Mouse (Mus musculus) left cerebral cortex, adult 8-10 months (tissue): ENCODE results near the gene Klrb1b. TPM values are rescaled to one million over a fixed set of nuclear protein-coding genes. Genes with fewer than 3 reads are reported as not detected.

Source experiments
- DNase-seq, 2 experiments: peaks; one replicate each; pipeline ENCODE4 v3.0.0; 2022; ENCODE audit warnings: low spot score in 2 of 2
- total RNA-seq, 4 experiments: library from RNA; stranded (reverse); gene quantifications; 2 replicates each; pipeline ENCODE4 v1.2.4; 2022

Klrb1b gene
- total RNA-seq: under 1 TPM in 2 of 4 experiments, not detected in 2; 0.46 to 0.70 TPM

DNA sequence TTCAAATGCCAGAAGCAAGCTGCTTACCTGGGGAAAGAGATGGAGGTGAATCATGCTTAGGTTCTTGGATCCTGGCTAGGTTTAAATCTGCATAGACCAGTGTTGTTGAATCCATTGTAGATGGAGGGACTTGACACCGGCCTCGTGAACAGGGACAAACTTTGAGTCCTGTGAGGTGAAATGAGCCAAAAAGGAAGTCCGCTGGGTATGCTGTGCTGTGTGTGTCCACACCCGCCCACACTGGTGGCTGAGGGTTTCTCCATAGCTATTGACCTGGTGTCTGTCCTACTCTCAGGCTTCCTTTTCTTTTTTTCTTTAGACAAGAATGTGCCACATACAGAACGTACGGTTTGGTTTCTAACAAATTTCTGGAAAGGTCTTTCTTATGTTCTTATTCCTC lies at the start of gene Klrb1b, which contains the start of gene Gm44511:
TSS of gene Klrb1b (minus strand) at position 200 of the 400 bp plus-strand sequence.
TSS of gene Gm44511 (minus strand) at position 184 of the 400 bp plus-strand sequence.
- no peak for DNase-seq

GRCm38 (mm10) chr6:128871910-128872610 lies 45.9 kb upstream of the Klrb1b start:
- no peak for DNase-seq

- DNase-seq: no peak
These were observed 42.7 kb upstream of the Klrb1b start for GRCm38 (mm10) chr6:128868861-128869260.

DNA sequence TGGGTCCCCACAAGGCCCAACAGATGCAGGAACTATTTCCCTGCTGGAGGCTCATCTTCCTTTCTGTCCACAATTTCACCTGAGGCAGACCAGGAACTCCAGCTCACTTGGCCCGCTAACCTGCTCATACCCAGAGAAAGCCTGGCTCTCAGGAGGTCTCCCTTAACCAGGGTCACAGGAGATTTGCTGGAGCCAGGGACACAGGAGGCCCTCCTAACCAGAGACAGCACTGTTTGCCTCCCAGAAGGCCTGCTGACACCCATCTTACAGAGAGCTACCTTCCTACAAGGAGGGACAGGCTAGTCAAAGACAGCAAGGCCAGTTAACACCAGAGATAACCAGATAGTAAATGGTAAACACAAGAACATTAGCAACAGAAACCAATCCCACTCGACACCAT lies 31.8 kb upstream of the Klrb1b start:
- no peak for DNase-seq

GRCm38 (mm10) chr6:128856250-128856649 lies 30.1 kb upstream of the Klrb1b start:
- no peak for DNase-seq

- DNase-seq: no peak
These were observed 29.3 kb upstream of the Klrb1b start for GRCm38 (mm10) chr6:128855477-128855876.

DNA sequence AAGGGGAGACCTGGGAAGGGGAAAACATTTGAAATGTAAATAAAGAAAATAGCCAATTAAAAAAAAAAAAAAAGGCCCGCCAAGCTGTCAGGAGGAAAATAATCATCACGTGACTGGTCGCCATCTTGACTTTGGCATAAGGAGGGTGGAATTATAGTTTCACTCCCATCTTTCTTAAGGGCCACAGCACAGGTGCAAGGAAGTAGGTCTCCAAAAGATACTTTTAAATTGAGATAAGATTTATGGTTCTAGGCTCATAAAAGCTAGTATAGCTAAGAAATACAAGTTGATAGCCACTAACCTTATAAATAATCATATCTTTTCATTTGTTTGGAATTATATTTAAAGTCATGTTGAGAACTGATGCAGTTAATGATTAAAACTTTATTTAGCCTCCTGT lies 28.8 kb upstream of the Klrb1b start:
- DNase-seq: no peak

DNA sequence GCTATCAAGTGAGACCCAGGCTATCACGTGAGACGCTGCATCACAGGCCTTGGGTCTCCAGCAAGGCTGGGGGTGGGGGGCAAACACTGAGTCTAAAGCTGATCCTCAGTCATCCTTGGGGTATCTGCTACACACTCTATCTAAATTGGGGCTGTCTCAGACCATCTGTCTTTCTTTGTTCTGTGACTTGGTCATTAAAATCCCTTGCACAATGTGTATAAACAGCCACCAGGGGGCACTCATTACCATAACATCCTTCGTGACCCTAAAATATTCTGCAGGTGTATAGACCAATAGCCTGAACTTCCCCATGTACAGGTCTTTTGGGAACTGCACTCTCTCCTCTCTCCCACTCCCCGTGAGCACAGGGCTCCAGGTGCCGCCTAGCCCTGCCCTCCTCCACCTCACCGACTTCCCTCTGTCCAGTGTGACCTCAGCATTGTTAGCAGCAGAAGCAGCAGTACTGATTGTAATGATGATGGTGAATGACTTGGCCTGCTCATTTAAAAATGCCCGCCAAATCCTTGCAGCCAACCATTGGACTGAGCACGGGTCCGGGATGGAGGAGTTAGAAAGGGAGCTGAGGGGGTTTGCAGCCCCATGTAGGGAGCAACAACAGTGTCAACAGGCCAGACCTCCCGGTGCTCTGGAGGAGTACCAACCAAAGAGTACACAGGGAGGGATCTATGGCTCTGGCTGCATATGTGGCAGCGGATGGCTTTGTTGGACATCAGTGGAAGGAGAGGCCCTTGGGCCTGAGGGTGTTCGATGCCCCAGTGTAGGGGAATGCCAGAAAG lies 28.1 kb upstream of the Klrb1b start:
- DNase-seq: no peak

GRCm38 (mm10) chr6:128852766-128853165 lies 26.6 kb upstream of the Klrb1b start:
- DNase-seq: no peak

DNA sequence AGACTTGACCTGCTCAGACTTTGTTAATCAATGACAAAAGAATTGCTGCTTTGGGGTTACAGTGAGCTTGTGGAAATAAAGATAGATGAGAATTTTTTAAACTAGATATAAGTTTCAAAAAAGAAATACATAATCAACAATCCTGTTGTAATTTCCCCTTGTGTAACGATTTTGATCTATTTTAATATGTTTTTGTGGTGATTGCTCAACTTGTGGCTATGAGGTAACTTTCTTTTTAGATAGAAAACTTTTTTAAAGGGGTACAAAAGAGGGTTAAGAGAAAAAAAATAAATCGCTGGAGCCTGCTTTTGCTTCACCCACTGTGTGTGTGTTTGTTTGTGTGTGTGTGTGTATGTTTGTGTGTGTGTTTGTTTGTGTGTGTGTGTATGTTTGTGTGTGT lies 25.0 kb upstream of the Klrb1b start:
- DNase-seq: no peak

- DNase-seq: no peak
These were observed 24.5 kb upstream of the Klrb1b start for GRCm38 (mm10) chr6:128850671-128851070.

DNA sequence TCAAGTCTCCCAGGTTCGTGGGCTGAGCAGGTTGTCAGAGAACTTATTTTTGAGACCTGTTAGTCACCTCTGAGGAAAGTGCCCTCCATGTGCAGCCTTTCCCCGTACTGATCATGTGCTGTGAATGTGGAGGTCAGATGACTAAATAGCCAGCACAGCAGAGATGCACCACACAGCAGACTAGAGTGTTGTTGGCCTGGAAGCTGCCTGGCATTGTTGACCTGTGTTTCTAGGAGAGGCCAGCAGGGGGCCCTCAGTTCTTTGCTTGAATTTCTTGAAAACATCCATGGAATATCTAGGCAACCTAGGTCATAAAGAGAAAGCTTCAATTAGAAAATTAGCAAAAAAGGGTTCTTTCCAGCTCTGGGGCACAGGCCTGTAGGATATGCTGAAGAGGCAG lies 23.8 kb upstream of the Klrb1b start:
- DNase-seq: no peak

GRCm38 (mm10) chr6:128847401-128847800 lies 21.3 kb upstream of the Klrb1b start:
- no peak for DNase-seq

DNA sequence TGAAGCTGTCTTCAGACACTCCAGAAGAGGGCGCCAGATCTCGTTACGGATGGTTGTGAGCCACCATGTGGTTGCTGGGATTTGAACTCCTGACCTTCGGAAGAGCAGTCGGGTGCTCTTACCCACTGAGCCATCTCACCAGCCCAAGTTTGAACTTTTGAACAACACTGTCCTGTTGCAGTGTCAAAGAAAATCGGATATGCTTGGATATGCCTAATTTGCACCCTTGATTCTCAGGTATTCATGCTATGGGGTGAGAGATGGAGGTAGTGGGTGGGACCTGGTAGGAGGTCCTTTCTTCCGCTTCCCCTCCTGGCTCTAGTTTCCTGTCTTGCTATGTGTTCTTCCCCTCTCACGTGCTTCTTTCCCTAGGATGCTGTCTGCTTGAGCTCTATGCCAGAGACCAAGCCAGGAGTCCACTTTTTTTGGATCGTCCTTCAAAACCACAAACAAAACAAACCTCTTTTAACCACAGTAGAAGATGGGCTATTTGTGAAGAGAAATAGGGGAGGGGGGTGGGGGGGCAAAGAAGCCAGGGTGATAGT lies 19.9 kb upstream of the Klrb1b start:
- no peak for DNase-seq

DNA sequence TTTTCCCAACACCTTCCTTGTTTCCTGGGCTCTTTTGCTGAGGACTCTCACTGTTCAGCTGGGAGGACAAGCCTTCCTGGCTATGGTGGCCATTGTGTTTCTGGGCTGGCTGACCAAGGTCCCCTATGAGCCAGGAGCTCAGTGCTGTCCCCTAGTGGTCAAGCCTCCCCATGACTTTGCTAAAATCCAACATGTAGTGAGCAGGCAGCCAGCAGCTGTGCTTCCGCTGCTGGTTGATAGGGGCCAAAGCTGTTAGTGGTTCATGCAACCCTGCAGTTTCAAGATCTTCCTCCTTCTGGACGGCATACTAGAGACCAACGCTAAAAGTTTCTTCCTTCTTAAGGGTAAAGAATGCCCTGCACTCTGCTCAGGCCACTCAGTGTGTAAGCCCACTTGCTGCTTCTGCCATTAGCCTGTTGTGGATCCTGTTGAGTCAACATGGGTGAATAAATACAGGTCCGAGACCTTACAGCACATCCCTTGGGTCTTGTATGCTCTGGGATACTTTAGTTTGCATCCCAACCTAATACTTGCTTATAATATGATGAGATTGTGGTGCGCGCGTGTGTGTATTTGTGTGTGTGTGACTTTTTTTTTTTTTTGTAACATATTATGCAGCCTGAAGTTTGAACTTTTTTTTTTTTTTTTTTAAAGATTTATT lies 19.3 kb upstream of the Klrb1b start:
- DNase-seq: peak; percentile 62 to 68

DNA sequence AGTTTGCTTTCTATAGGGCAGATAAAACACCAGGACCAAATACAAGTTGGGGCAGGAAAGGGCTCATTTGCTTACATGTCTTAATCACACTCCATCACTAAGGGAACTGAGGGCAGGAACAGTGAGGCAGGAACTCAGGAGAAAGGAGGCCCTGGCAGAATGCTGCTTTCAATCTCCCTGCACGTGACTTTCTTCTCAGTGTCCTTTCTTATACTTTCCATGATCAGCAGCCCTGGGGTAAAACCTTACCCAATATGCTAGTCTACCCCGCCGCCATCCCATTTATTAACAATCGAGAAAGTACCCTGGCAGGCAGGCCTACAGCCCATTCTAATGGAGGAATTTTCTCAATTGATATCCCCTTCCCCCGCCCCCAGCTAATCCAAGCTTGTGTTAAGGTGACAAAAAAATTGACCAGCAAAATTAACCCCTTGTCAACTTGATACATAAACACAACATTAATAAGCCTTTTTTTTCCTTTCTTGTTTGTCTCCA lies 18.5 kb upstream of the Klrb1b start:
- DNase-seq: no peak

DNA sequence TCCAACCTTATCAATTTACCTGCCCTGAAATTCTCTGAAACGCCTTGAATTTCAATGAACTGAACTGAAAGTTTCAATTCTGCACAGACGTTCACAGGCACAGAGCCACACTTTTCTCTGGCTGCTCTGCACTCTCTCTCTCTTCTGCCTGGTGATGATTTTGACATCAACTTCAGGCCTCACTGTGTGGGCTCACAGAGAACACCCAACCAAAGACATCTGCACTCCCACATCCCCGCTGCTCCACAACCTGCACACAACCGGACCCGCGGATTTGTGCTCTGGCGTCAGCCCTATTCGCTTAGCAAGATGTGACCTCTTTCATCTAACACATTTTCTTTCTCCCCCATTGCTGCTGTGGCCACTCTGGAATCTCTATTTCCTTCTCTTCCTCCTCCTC lies 18.0 kb upstream of the Klrb1b start:
- DNase-seq: no peak

DNA sequence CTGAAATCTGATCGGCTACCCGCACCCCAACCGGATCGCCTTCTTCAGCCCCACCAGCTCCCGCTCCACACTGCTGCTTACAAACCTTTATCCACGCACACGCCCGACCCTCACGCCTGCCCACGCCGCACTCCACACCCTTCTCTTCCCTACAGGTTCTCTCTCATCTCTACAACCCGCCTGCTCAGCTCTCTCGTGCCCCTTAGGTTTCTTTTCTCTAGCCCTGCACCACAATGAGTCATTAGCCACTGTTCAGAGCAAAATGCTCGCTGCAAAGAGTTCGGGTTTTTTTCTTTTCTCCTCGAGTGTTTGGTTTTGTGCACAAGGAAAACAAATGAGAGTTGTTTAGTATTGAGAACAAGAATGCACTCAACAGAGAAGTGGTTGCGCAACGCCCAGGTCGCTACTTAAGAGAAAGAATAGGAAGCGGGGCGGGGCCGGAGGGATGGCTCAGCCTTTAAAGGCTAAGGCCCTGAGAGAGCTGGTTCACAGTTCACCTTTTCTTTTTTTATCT lies 17.4 kb upstream of the Klrb1b start:
- DNase-seq: peak in 1 of 2 experiments; percentile 43

DNA sequence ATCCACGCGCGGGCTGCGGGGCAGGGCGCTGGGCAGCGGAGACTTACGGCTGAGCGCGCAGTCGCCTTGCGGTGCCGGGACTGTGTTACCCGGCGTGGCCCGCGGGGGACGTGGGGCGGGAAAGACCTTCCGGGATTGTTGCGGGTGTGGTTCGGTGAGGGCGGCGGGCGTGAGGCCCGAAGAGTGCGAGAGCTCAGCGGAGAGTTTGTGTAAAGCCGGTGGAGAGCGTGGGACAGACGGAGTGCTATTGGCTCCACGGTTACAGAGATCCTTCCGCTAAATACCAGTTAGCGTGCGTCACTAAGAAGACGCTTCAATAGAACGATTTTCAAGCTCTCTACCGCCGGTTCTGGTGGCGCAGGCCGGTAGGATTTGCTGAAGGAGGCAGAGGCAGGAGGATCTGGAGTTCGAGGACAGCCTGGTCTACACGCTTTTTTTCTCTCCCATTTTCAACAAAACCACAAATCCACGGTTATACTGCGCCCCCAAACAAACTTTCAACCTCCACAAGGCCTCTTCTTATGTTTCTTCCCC lies 16.9 kb upstream of the Klrb1b start:
- peak; percentile 91 to 98 for DNase-seq

GRCm38 (mm10) chr6:128842356-128842944 lies 16.3 kb upstream of the Klrb1b start:
- no peak for DNase-seq
